Mouse (Mus musculus): ENCODE data around the gene Fgd5. TPM values are rescaled to one million over a fixed set of nuclear protein-coding genes. Genes with fewer than 3 reads are reported as not detected.

Fgd5 gene
- total and polyA plus RNA-seq, 3 experiments, result not detected

- Histone ChIP-seq H3K27ac (ENCODE audit: insufficient read depth, low read depth) (no peak overlapping the region), H3K27me3 (replicated peaks) (peaks cover 54% of the 10 kb centered on the region), H3K4me3 (replicated peaks in 1 of 3; ENCODE audit: low read depth in 2 of 3, low read length in 2 of 3, poor library complexity in 1 of 3) (no peak overlapping the region), H3K36me3 (replicated peaks in 1 of 2; ENCODE audit: control insufficient read depth in 1 of 2, insufficient read depth in 1 of 2, low read length in 1 of 2) (no peaks in the 10 kb centered on the region), H3K9ac (ENCODE audit: insufficient read depth, low read depth) (no peak overlapping the region), H3K4me2 (ENCODE audit: insufficient read depth, low read depth, poor library complexity, severe bottlenecking) (no peak overlapping the region), H3K4me1 (ENCODE audit: control insufficient read depth in 1 of 2, insufficient read depth in 2 of 2) (no peaks in the 10 kb centered on the region; a peak in 2 of 4 replicates), H3K9me3 (replicated peaks; ENCODE audit: low read length) (no peaks in the 10 kb centered on the region), H3K79me2 (replicated peaks; ENCODE audit: control insufficient read depth, extremely low read depth, insufficient read depth, poor library complexity, severe bottlenecking) (no peaks in the 10 kb centered on the region)
- TF ChIP-seq ZKSCAN1 (IDR thresholded peaks at IDR 0.05; ENCODE audit: borderline replicate concordance, low read depth, low read length), result no peak
- TF ChIP-seq ZNF384 (IDR thresholded peaks at IDR 0.05; ENCODE audit: low read depth, low read length), result no peak
- no peak for TF ChIP-seq CTCF (conservative IDR thresholded peaks at IDR 0.05 in 1 of 2, IDR thresholded peaks at IDR 0.05 in 1 of 2; ENCODE audit: low read depth in 2 of 2, low read length in 2 of 2)
- no peak for TF ChIP-seq TBP (conservative IDR thresholded peaks at IDR 0.05; ENCODE audit: low read depth, low read length)
- TF ChIP-seq USF2 (conservative IDR thresholded peaks at IDR 0.05; ENCODE audit: low read depth, low read length), result no peak
- TF ChIP-seq E2F4 (IDR thresholded peaks at IDR 0.05; ENCODE audit: insufficient replicate concordance, low read depth, low read length), result no peak
- TF ChIP-seq IRF4 (IDR thresholded peaks at IDR 0.05; ENCODE audit: low read depth, low read length), result no peak
- TF ChIP-seq NRF1 (IDR thresholded peaks at IDR 0.05; ENCODE audit: low read depth, low read length), result no peak
- no peak for TF ChIP-seq RCOR1 (conservative IDR thresholded peaks at IDR 0.05; ENCODE audit: low read depth, low read length)
- in situ Hi-C loops (cut with MboI; ENCODE audit: low pct_ligation_motif_present, low pct_unique_long_range_greater_than_20kb, low sequenced_read_pairs) (no loop called here), dilution Hi-C loops (cut with MboI; ENCODE audit: extremely low pct_ligation_motif_present, extremely low pct_unique_long_range_greater_than_20kb, low sequenced_read_pairs) (no loop called here)
- no peak for DNase-seq (ENCODE audit: extremely low read depth)
Observed at GRCm38 (mm10) chr6:92010895-92011294, 32.2 kb downstream of the Fgd5 start.

- H3K4me3 ChIP-seq (replicated peaks in 1 of 3; ENCODE audit: low read depth in 2 of 3, low read length in 2 of 3, poor library complexity in 1 of 3), result no peak overlapping the region
- H3K4me1 ChIP-seq (ENCODE audit: control insufficient read depth in 1 of 2, insufficient read depth in 2 of 2), result no peaks in the 10 kb centered on the region; a peak in 2 of 4 replicates
- in situ Hi-C loops (cut with MboI; ENCODE audit: low pct_ligation_motif_present, low pct_unique_long_range_greater_than_20kb, low sequenced_read_pairs) (no loop called here), dilution Hi-C loops (cut with MboI; ENCODE audit: extremely low pct_ligation_motif_present, extremely low pct_unique_long_range_greater_than_20kb, low sequenced_read_pairs) (no loop called here)
- no peaks in the 10 kb centered on the region for H3K79me2 ChIP-seq (replicated peaks; ENCODE audit: control insufficient read depth, extremely low read depth, insufficient read depth, poor library complexity, severe bottlenecking)
- H3K9me3 ChIP-seq (replicated peaks; ENCODE audit: low read length), result no peaks in the 10 kb centered on the region
- H3K4me2 ChIP-seq (ENCODE audit: insufficient read depth, low read depth, poor library complexity, severe bottlenecking), result no peak overlapping the region
- H3K36me3 ChIP-seq (replicated peaks in 1 of 2; ENCODE audit: control insufficient read depth in 1 of 2, insufficient read depth in 1 of 2, low read length in 1 of 2), result no peaks in the 10 kb centered on the region
- H3K27me3 ChIP-seq (replicated peaks), result peaks cover 58% of the 10 kb centered on the region
- no peak for DNase-seq (ENCODE audit: extremely low read depth)
- H3K9ac ChIP-seq (ENCODE audit: insufficient read depth, low read depth), result no peak overlapping the region
- H3K27ac ChIP-seq (ENCODE audit: insufficient read depth, low read depth), result no peak overlapping the region
- TF ChIP-seq ZMIZ1 (IDR thresholded peaks at IDR 0.05; ENCODE audit: low read depth, low read length), result no peak
- no peak for TF ChIP-seq IRF4 (IDR thresholded peaks at IDR 0.05; ENCODE audit: low read depth, low read length)
- no peak for TF ChIP-seq CHD1 (IDR thresholded peaks at IDR 0.05; ENCODE audit: low read depth, low read length)
Observed at GRCm38 (mm10) chr6:92012413-92012812, 33.7 kb downstream of the Fgd5 start.

- no peaks in the 10 kb centered on the region for H3K36me3 ChIP-seq (replicated peaks in 1 of 2; ENCODE audit: control insufficient read depth in 1 of 2, insufficient read depth in 1 of 2, low read length in 1 of 2)
- no peak overlapping the region for H3K4me2 ChIP-seq (ENCODE audit: insufficient read depth, low read depth, poor library complexity, severe bottlenecking)
- dilution Hi-C loops (cut with MboI; ENCODE audit: extremely low pct_ligation_motif_present, extremely low pct_unique_long_range_greater_than_20kb, low sequenced_read_pairs) (no loop called here), in situ Hi-C loops (cut with MboI; ENCODE audit: low pct_ligation_motif_present, low pct_unique_long_range_greater_than_20kb, low sequenced_read_pairs) (no loop called here)
- H3K27me3 ChIP-seq (replicated peaks), result peaks cover 61% of the 10 kb centered on the region
- no peak overlapping the region for H3K4me3 ChIP-seq (replicated peaks in 1 of 3; ENCODE audit: low read depth in 2 of 3, low read length in 2 of 3, poor library complexity in 1 of 3)
- no peaks in the 10 kb centered on the region; a peak in 2 of 4 replicates for H3K4me1 ChIP-seq (ENCODE audit: control insufficient read depth in 1 of 2, insufficient read depth in 2 of 2)
- no peak overlapping the region for H3K27ac ChIP-seq (ENCODE audit: insufficient read depth, low read depth)
- no peaks in the 10 kb centered on the region for H3K9me3 ChIP-seq (replicated peaks; ENCODE audit: low read length)
- no peak overlapping the region for H3K9ac ChIP-seq (ENCODE audit: insufficient read depth, low read depth)
- TF ChIP-seq CTCF (conservative IDR thresholded peaks at IDR 0.05 in 1 of 2, IDR thresholded peaks at IDR 0.05 in 1 of 2; ENCODE audit: low read depth in 2 of 2, low read length in 2 of 2) (no peak), RAD21 (IDR thresholded peaks at IDR 0.05; ENCODE audit: low read depth, low read length) (no peak), PAX5 (IDR thresholded peaks at IDR 0.05; ENCODE audit: low read length) (no peak), RCOR1 (conservative IDR thresholded peaks at IDR 0.05; ENCODE audit: low read depth, low read length) (no peak), GABPA (IDR thresholded peaks at IDR 0.05; ENCODE audit: insufficient replicate concordance, low read depth, low read length) (no peak), POLR2A (IDR thresholded peaks at IDR 0.05; ENCODE audit: low read depth, low read length) (no peak), USF1 (IDR thresholded peaks at IDR 0.05; ENCODE audit: low read depth, low read length) (no peak), ZKSCAN1 (IDR thresholded peaks at IDR 0.05; ENCODE audit: borderline replicate concordance, low read depth, low read length) (no peak), ZC3H11A (IDR thresholded peaks at IDR 0.05; ENCODE audit: low read depth, low read length) (no peak), ELF1 (IDR thresholded peaks at IDR 0.05; ENCODE audit: low read depth, low read length) (no peak), CHD1 (IDR thresholded peaks at IDR 0.05; ENCODE audit: low read depth, low read length) (no peak), POLR2AphosphoS2 (IDR thresholded peaks at IDR 0.05; ENCODE audit: low read depth, low read length) (no peak), ZNF384 (IDR thresholded peaks at IDR 0.05; ENCODE audit: low read depth, low read length) (no peak), USF2 (conservative IDR thresholded peaks at IDR 0.05; ENCODE audit: low read depth, low read length) (no peak), E2F4 (IDR thresholded peaks at IDR 0.05; ENCODE audit: insufficient replicate concordance, low read depth, low read length) (no peak)
- DNase-seq (ENCODE audit: extremely low read depth), result no peak
- H3K79me2 ChIP-seq (replicated peaks; ENCODE audit: control insufficient read depth, extremely low read depth, insufficient read depth, poor library complexity, severe bottlenecking), result no peaks in the 10 kb centered on the region
Observed at GRCm38 (mm10) chr6:92013035-92013434, 34.4 kb downstream of the Fgd5 start.

Data from CH12.LX (cell line).